Mouse (Mus musculus) MEL (cell line): ENCODE measurements around the gene Cmtm3. TPM values are rescaled to one million over a fixed set of nuclear protein-coding genes. Genes with fewer than 3 reads are reported as not detected.

Source experiments
- DNase-seq: peaks from one replicate; pipeline ENCODE4 v3.0.0; 2011; ENCODE audit warnings: low read depth, low spot score
- H3K27ac ChIP-seq: 2 replicates; pipeline ENCODE4 v1.5.1; 2012; ENCODE audit warnings: low read depth, mild to moderate bottlenecking, control low read depth, low read length, moderate library complexity; ENCODE audit not compliant: control insufficient read depth
- H3K27me3 ChIP-seq, 2 experiments: fragments of 150-350 bp in 1 of 2; sonication (generic) in 1 of 2; 2 replicates each; pipeline ENCODE4 v1.6.1; 2012; ENCODE audit warnings: low read length in 2 of 2, mild to moderate bottlenecking in 2 of 2, improper control_type of control experiment in 1 of 2, moderate library complexity in 1 of 2; ENCODE audit not compliant: insufficient read depth in 2 of 2, control insufficient read depth in 1 of 2
- H3K36me3 ChIP-seq, 2 experiments: 2 replicates each; pipeline ENCODE4 v1.6.1; 2012 to 2014; ENCODE audit warnings: low read length in 2 of 2, improper control_type of control experiment in 1 of 2, inconsistent platforms in 1 of 2, mild to moderate bottlenecking in 1 of 2; ENCODE audit not compliant: insufficient read depth in 2 of 2, control insufficient read depth in 1 of 2
- H3K4me1 ChIP-seq, 2 experiments: fragments of 150-350 bp in 1 of 2; sonication (generic) in 1 of 2; 2 replicates each; pipeline ENCODE4 v1.6.1; 2012; ENCODE audit warnings: low read length in 2 of 2, improper control_type of control experiment in 1 of 2, mild to moderate bottlenecking in 1 of 2; ENCODE audit not compliant: insufficient read depth in 2 of 2, control insufficient read depth in 1 of 2
- H3K4me3 ChIP-seq, 2 experiments: fragments of 150-350 bp in 1 of 2; sonication (generic) in 1 of 2; 2 replicates each; pipeline ENCODE4 v1.5.1; 2012; ENCODE audit warnings: low read depth in 2 of 2, low read length in 2 of 2, mild to moderate bottlenecking in 2 of 2, moderate library complexity in 2 of 2, control low read depth in 1 of 2, improper control_type of control experiment in 1 of 2; ENCODE audit not compliant: control insufficient read depth in 1 of 2, insufficient read depth in 1 of 2
- H3K79me2 ChIP-seq: 2 replicates; pipeline ENCODE4 v1.6.1; 2012; ENCODE audit warnings: mild to moderate bottlenecking, low read length, moderate library complexity; ENCODE audit not compliant: control insufficient read depth, poor library complexity, insufficient read depth
- H3K9ac ChIP-seq: 2 replicates; pipeline ENCODE4 v1.6.1; 2012; ENCODE audit warnings: low read depth, mild to moderate bottlenecking, control low read depth, low read length, moderate library complexity; ENCODE audit not compliant: control insufficient read depth, poor library complexity, severe bottlenecking
- H3K9me3 ChIP-seq: fragments of 150-350 bp; sonication (generic); replicated peaks from 2 replicates; pipeline ENCODE4 v1.6.1; 2012; ENCODE audit warnings: mild to moderate bottlenecking, low read length, improper control_type of control experiment, moderate library complexity; ENCODE audit not compliant: insufficient read depth
- BHLHE40 ChIP-seq: IDR thresholded peaks from 2 replicates; pipeline ENCODE4 v1.6.1; 2012; ENCODE audit warnings: low read depth, mild to moderate bottlenecking, inconsistent platforms, low read length, improper control_type of control experiment, borderline replicate concordance
- CHD1 ChIP-seq: IDR thresholded peaks from 2 replicates; pipeline ENCODE4 v1.6.1; 2012; ENCODE audit warnings: low read depth, mild to moderate bottlenecking, inconsistent platforms, low read length, improper control_type of control experiment
- CHD2 ChIP-seq: IDR thresholded peaks from 2 replicates; pipeline ENCODE4 v1.6.1; 2011; ENCODE audit warnings: low read length, improper control_type of control experiment
- CTCF ChIP-seq, 3 experiments: IDR thresholded peaks in 2 of 3; conservative IDR thresholded peaks in 1 of 3; 2 replicates each; pipeline ENCODE4 v1.5.1; 2011 to 2012; ENCODE audit warnings: low read length in 3 of 3, low read depth in 2 of 3, mild to moderate bottlenecking in 2 of 3, improper control_type of control experiment in 1 of 3, inconsistent platforms in 1 of 3, mixed read lengths in 1 of 3, moderate library complexity in 1 of 3; ENCODE audit not compliant: control insufficient read depth in 1 of 3, insufficient read depth in 1 of 3, poor library complexity in 1 of 3, severe bottlenecking in 1 of 3
- E2F4 ChIP-seq: IDR thresholded peaks from 2 replicates; pipeline ENCODE4 v1.6.1; 2011; ENCODE audit warnings: low read depth, low read length, improper control_type of control experiment, borderline replicate concordance
- ELF1 ChIP-seq: IDR thresholded peaks from 2 replicates; pipeline ENCODE4 v1.6.1; 2014; ENCODE audit warnings: low read depth, mild to moderate bottlenecking, inconsistent platforms, low read length, improper control_type of control experiment, moderate library complexity
- EP300 ChIP-seq, 2 experiments: IDR thresholded peaks; 2 replicates each; pipeline ENCODE4 v1.6.1; 2011; ENCODE audit warnings: improper control_type of control experiment in 2 of 2, low read length in 2 of 2, low read depth in 1 of 2, mild to moderate bottlenecking in 1 of 2
- ETS1 ChIP-seq: IDR thresholded peaks from 2 replicates; pipeline ENCODE4 v1.6.1; 2012; ENCODE audit warnings: low read depth, mild to moderate bottlenecking, inconsistent platforms, low read length, improper control_type of control experiment, moderate library complexity
- GABPA ChIP-seq: IDR thresholded peaks from 2 replicates; pipeline ENCODE4 v1.6.1; 2012; ENCODE audit warnings: low read depth, mild to moderate bottlenecking, inconsistent platforms, low read length, improper control_type of control experiment, moderate library complexity
- GATA1 ChIP-seq: IDR thresholded peaks from 2 replicates; pipeline ENCODE4 v1.6.1; 2011; ENCODE audit warnings: low read depth, low read length, improper control_type of control experiment
- HCFC1 ChIP-seq: IDR thresholded peaks from 2 replicates; pipeline ENCODE4 v1.6.1; 2012; ENCODE audit warnings: low read depth, mild to moderate bottlenecking, inconsistent platforms, low read length, improper control_type of control experiment, moderate library complexity
- JUND ChIP-seq: IDR thresholded peaks from 2 replicates; pipeline ENCODE4 v1.6.1; 2011; ENCODE audit warnings: low read depth, mild to moderate bottlenecking, improper control_type of control experiment, low read length
- KAT2A ChIP-seq: conservative IDR thresholded peaks from 2 replicates; pipeline ENCODE4 v1.6.1; 2012; ENCODE audit warnings: low read depth, low read length, improper control_type of control experiment, inconsistent platforms
- MAX ChIP-seq: IDR thresholded peaks from 2 replicates; pipeline ENCODE4 v1.6.1; 2011; ENCODE audit warnings: low read length, improper control_type of control experiment
- MAZ ChIP-seq: IDR thresholded peaks from 2 replicates; pipeline ENCODE4 v1.6.1; 2012; ENCODE audit warnings: low read depth, mild to moderate bottlenecking, inconsistent platforms, low read length, improper control_type of control experiment
- MXI1 ChIP-seq: IDR thresholded peaks from 2 replicates; pipeline ENCODE4 v1.6.1; 2011; ENCODE audit warnings: mild to moderate bottlenecking, low read depth, low read length, improper control_type of control experiment
- MYB ChIP-seq: IDR thresholded peaks from 2 replicates; pipeline ENCODE4 v1.6.1; 2011; ENCODE audit warnings: mild to moderate bottlenecking, low read depth, low read length, improper control_type of control experiment
- MYC ChIP-seq: IDR thresholded peaks from 2 replicates; pipeline ENCODE4 v1.6.1; 2011; ENCODE audit warnings: low read depth, mild to moderate bottlenecking, low read length, improper control_type of control experiment, moderate library complexity
- NELFE ChIP-seq: IDR thresholded peaks from 2 replicates; pipeline ENCODE4 v1.6.1; 2011; ENCODE audit warnings: low read depth, low read length, improper control_type of control experiment
- NRF1 ChIP-seq: IDR thresholded peaks from 2 replicates; pipeline ENCODE4 v1.6.1; 2014; ENCODE audit warnings: low read depth, mild to moderate bottlenecking, inconsistent platforms, low read length, improper control_type of control experiment, moderate library complexity; ENCODE audit not compliant: poor library complexity, insufficient read depth, severe bottlenecking
- POLR2A ChIP-seq, 2 experiments: IDR thresholded peaks; 2 replicates each; pipeline ENCODE4 v1.6.1; 2011 to 2012; ENCODE audit warnings: low read length in 2 of 2, mild to moderate bottlenecking in 2 of 2, control low read depth in 1 of 2, improper control_type of control experiment in 1 of 2, low read depth in 1 of 2, moderate library complexity in 1 of 2; ENCODE audit not compliant: control insufficient read depth in 1 of 2, insufficient read depth in 1 of 2, poor library complexity in 1 of 2
- POLR2AphosphoS2 ChIP-seq: IDR thresholded peaks from 2 replicates; pipeline ENCODE4 v1.6.1; 2011; ENCODE audit warnings: low read length, improper control_type of control experiment
- RAD21 ChIP-seq: IDR thresholded peaks from 2 replicates; pipeline ENCODE4 v1.6.1; 2011; ENCODE audit warnings: mild to moderate bottlenecking, low read depth, low read length, improper control_type of control experiment
- RCOR1 ChIP-seq: IDR thresholded peaks from 2 replicates; pipeline ENCODE4 v1.6.1; 2012; ENCODE audit warnings: low read depth, mild to moderate bottlenecking, inconsistent platforms, low read length, improper control_type of control experiment
- SIN3A ChIP-seq: IDR thresholded peaks from 2 replicates; pipeline ENCODE4 v1.6.1; 2012; ENCODE audit warnings: low read length, improper control_type of control experiment, inconsistent platforms
- SMC3 ChIP-seq: IDR thresholded peaks from 2 replicates; pipeline ENCODE4 v1.6.1; 2011; ENCODE audit warnings: low read depth, low read length, improper control_type of control experiment
- TBP ChIP-seq: IDR thresholded peaks from 2 replicates; pipeline ENCODE4 v1.8.0; 2011; ENCODE audit warnings: low read depth, low read length, improper control_type of control experiment
- TCF12 ChIP-seq: IDR thresholded peaks from 2 replicates; pipeline ENCODE4 v1.6.1; 2014; ENCODE audit warnings: low read depth, mild to moderate bottlenecking, inconsistent platforms, low read length, improper control_type of control experiment, moderate library complexity
- UBTF ChIP-seq: IDR thresholded peaks from 2 replicates; pipeline ENCODE4 v1.6.1; 2012; ENCODE audit warnings: low read depth, mild to moderate bottlenecking, inconsistent platforms, low read length, improper control_type of control experiment, moderate library complexity, borderline replicate concordance; ENCODE audit not compliant: insufficient read depth
- USF2 ChIP-seq, 2 experiments: IDR thresholded peaks; 2 replicates each; pipeline ENCODE4 v1.6.1; 2011 to 2012; ENCODE audit warnings: improper control_type of control experiment in 2 of 2, low read length in 2 of 2, borderline replicate concordance in 1 of 2, inconsistent platforms in 1 of 2, low read depth in 1 of 2, mild to moderate bottlenecking in 1 of 2; ENCODE audit not compliant: insufficient read depth in 1 of 2
- ZC3H11A ChIP-seq: IDR thresholded peaks from 2 replicates; pipeline ENCODE4 v1.6.1; 2012; ENCODE audit warnings: low read depth, mild to moderate bottlenecking, inconsistent platforms, low read length, improper control_type of control experiment
- ZKSCAN1 ChIP-seq: IDR thresholded peaks from 2 replicates; pipeline ENCODE4 v1.6.1; 2012; ENCODE audit warnings: low read depth, mild to moderate bottlenecking, inconsistent platforms, low read length, improper control_type of control experiment, moderate library complexity
- ZMIZ1 ChIP-seq: IDR thresholded peaks from 2 replicates; pipeline ENCODE4 v1.6.1; 2012; ENCODE audit warnings: low read depth, mild to moderate bottlenecking, inconsistent platforms, low read length, improper control_type of control experiment, moderate library complexity
- ZNF384 ChIP-seq: IDR thresholded peaks from 2 replicates; pipeline ENCODE4 v1.6.1; 2012; ENCODE audit warnings: low read depth, mild to moderate bottlenecking, inconsistent platforms, low read length, improper control_type of control experiment
- polyA plus RNA-seq, 2 experiments: library from polyadenylated mRNA; stranded (reverse) in 1 of 2; unstranded in 1 of 2; fragments of >175 nt in 1 of 2; fragments of >200 nt in 1 of 2; gene quantifications; 2 replicates each; pipeline versions ENCODE4 v1.2.1 to v1.2.4; 2012; ENCODE audit warnings: low replicate concordance in 2 of 2, low read depth in 1 of 2; ENCODE audit not compliant: insufficient read length in 2 of 2, insufficient read depth in 1 of 2, missing spikeins in 1 of 2
- total RNA-seq: library from RNA; depleted of rRNA; stranded (reverse); fragments of 300-350 nt; gene quantifications from 2 replicates; pipeline ENCODE4 v1.2.3, GENCODE M21; 2012

The Cmtm3 gene
- total and polyA plus RNA-seq, 3 experiments: 17.9 to 56.3 TPM; not detected in 1

DNA sequence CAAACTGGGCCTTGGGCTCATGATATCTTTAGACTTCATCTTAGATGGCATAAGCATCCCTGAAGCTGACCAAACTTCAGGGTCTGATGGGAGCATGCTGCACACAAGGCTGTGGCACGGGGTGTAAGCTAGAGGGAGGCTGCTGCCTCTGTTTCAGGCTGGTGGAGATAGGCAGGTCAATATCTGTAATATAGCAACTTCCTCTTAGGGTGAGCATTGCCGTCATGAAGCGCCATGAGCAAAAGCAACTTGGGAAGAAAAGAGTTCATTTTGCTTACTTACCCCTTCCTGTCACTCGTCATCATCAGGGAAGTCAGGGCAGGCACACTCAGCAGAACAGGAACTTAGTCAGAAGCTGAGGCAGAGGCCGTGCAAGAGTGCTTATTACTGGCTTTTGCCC lies 5.4 kb upstream of the Cmtm3 start:
- peak overlapping the region; percentile 1 to 22; a peak in 2 of 4 replicates for H3K4me3 ChIP-seq
- 0 out of 2 replicates have a peak overlapping the region, but pooled peaks have one; percentile 1 for H3K9ac ChIP-seq
- H3K79me2 ChIP-seq: no peaks in the 10 kb centered on the region
- peak overlapping the region; percentile 59 for H3K27ac ChIP-seq
- no peaks in the 10 kb centered on the region for H3K9me3 ChIP-seq
- H3K36me3 ChIP-seq: peaks cover 0 to 17% of the 10 kb centered on the region in 2 experiments; a peak in 2 of 4 replicates
- DNase-seq: peak; percentile 86
- TF ChIP-seq POLR2A (IDR thresholded peaks at IDR 0.05; ENCODE audit: control insufficient read depth in 1 of 2, insufficient read depth in 1 of 2, low read depth in 1 of 2, low read length in 2 of 2, poor library complexity in 1 of 2) (peak; percentile 9 to 50; a peak in 2 of 4 replicates), HCFC1 (peak; percentile 46), GATA1 (peak; percentile 29; the same call in 1 of the 2 replicates), MYB (no peak), TBP (peak; percentile 66; the same call in 1 of the 2 replicates), ZNF384 (no peak), TCF12 (peak; percentile 46), RAD21 (no peak), MAZ (no peak), JUND (no peak), KAT2A (no peak), CTCF (IDR thresholded peaks at IDR 0.05 in 2 of 3, conservative IDR thresholded peaks at IDR 0.05 in 1 of 3; ENCODE audit: control insufficient read depth in 1 of 3, insufficient read depth in 1 of 3, low read depth in 2 of 3, low read length in 3 of 3, poor library complexity in 1 of 3, severe bottlenecking in 1 of 3) (no peak), RCOR1 (peak; percentile 7; the same call in 1 of the 2 replicates), MXI1 (peak; percentile 72; the same call in 1 of the 2 replicates), CHD1 (no peak), MYC (peak; percentile 80), ZKSCAN1 (no peak), GABPA (no peak), ZMIZ1 (no peak), USF2 (IDR thresholded peaks at IDR 0.05; ENCODE audit: borderline replicate concordance in 1 of 2, insufficient read depth in 1 of 2, low read depth in 1 of 2, low read length in 2 of 2) (no peak), NELFE (peak; percentile 47), UBTF (no peak), SMC3 (no peak), NRF1 (no peak), SIN3A (no peak), MAX (peak; percentile 78; the same call in 1 of the 2 replicates), CHD2 (no peak), ETS1 (peak; percentile 71; the same call in 1 of the 2 replicates), BHLHE40 (no peak), E2F4 (no peak), EP300 (IDR thresholded peaks at IDR 0.05; ENCODE audit: low read depth in 1 of 2, low read length in 2 of 2) (peak in 1 of 2 experiments; percentile 39; a peak in 3 of 4 replicates), ELF1 (peak; percentile 46; the same call in 1 of the 2 replicates), ZC3H11A (no peak), POLR2AphosphoS2 (no peak)
- peaks cover 7 to 20% of the 10 kb centered on the region in 2 experiments for H3K4me1 ChIP-seq
- H3K27me3 ChIP-seq: no peaks in the 10 kb centered on the region
